Comparison of ENCODE assay signal across 8 mouse cellular contexts in genomic region chr2:109280600-109281340, GRCm38 (mm10). TPM values are rescaled to one million over a fixed set of nuclear protein-coding genes. Genes with fewer than 3 reads are reported as not detected.
DNase-seq lines count a peak whose midpoint lies in the region; ATAC-seq and TF ChIP-seq lines count a peak whose summit lies in the region.

Gene Kif18a, plus strand, starts transcription at chr2:109280738.
Gene Mettl15, minus strand, starts transcription at chr2:109280748.

- TF ChIP-seq CTCF in gastrocnemius, adult 2 months (IDR thresholded peaks at IDR 0.05) = no peak
- TF ChIP-seq CTCF in hindbrain, postnatal 0 days (IDR thresholded peaks at IDR 0.05; ENCODE audit: low read depth) = no peak
- no peak for TF ChIP-seq CTCF in left cerebral cortex, adult 2 months (IDR thresholded peaks at IDR 0.05)

- H3K9me3 ChIP-seq in hindbrain, postnatal 0 days (ENCODE audit: low read length) = no peaks in the 10 kb centered on the region

- peak; percentile 88 for ATAC-seq in common myeloid progenitor, adult 5-6 weeks (replicated peaks; ENCODE audit: low read depth, poor library complexity, severe bottlenecking)
- ATAC-seq in hindbrain, postnatal 0 days = peak; percentile 99
- ATAC-seq in megakaryocyte, adult 5-6 weeks (ENCODE audit: poor library complexity, severe bottlenecking) = peak; percentile 91

- H3K36me3 ChIP-seq in hindbrain, postnatal 0 days (ENCODE audit: insufficient read depth, low read length) = no peaks in the 10 kb centered on the region

- 0 out of 2 replicates have a peak, but pooled peaks cover 7% of the 10 kb centered on the region for H3K4me1 ChIP-seq in hindbrain, postnatal 0 days (ENCODE audit: insufficient read depth, low read length)

- H3K4me2 ChIP-seq in hindbrain, postnatal 0 days (ENCODE audit: low read depth, low read length) = peak within 1 kb of the TSS; percentile 96

- intact Hi-C loops in gastrocnemius, adult 2 months (cut with DNase I) = no loop called here
- intact Hi-C loops in left cerebral cortex, adult 2 months (cut with DNase I) = no loop called here

- WGBS in hindbrain, postnatal 0 days = 1% methylated on average over 51 of the region's 51 CpGs

- H3K27me3 ChIP-seq in hindbrain, postnatal 0 days (ENCODE audit: insufficient read depth, low read length) = no peaks in the 10 kb centered on the region

- peak; percentile 99 for DNase-seq in ZHBTc4 (ENCODE audit: low read depth, low spot score)
- peak; percentile 96 for DNase-seq in gastrocnemius, adult 2 months
- peak; percentile 99 for DNase-seq in hindbrain, postnatal 0 days (ENCODE audit: low spot score)
- DNase-seq in left cerebral cortex, adult 2 months (ENCODE audit: extremely low spot score in 1 of 2, low spot score in 2 of 2) = peak; percentile 95 to 96
- peak; percentile 96 to 97 for DNase-seq in right cerebral cortex, adult 2 months (ENCODE audit: low spot score in 2 of 2)
- peak; percentile 96 for DNase-seq in urinary bladder, postnatal 14 days (ENCODE audit: low spot score)

- peak within 1 kb of the TSS; percentile 85 for H3K27ac ChIP-seq in gastrocnemius, adult 2 months
- peak within 1 kb of the TSS; percentile 69 for H3K27ac ChIP-seq in hindbrain, postnatal 0 days
- peak within 1 kb of the TSS; percentile 90 for H3K27ac ChIP-seq in left cerebral cortex, adult 2 months

- H3K4me3 ChIP-seq in gastrocnemius, adult 2 months = peak within 1 kb of the TSS; percentile 79
- peak within 1 kb of the TSS; percentile 68 for H3K4me3 ChIP-seq in hindbrain, postnatal 0 days (ENCODE audit: low read length)
- H3K4me3 ChIP-seq in left cerebral cortex, adult 2 months = peak within 1 kb of the TSS; percentile 69

- H3K9ac ChIP-seq in hindbrain, postnatal 0 days (replicated peaks; ENCODE audit: low read length) = peak within 1 kb of the TSS; percentile 58

RNA-seq across cellular contexts. Expression of gene Kif18a, which starts in this region (rescaled TPM):
- 32.6 and 35.0 TPM in 2 replicates for total RNA-seq in common myeloid progenitor, adult 5-6 weeks (2017)
- total RNA-seq in gastrocnemius, adult 2 months (2021) = under 1 TPM; 0.48 to 0.70 TPM
- 3.0 and 3.3 TPM in 2 replicates for total RNA-seq in hindbrain, postnatal 0 days (2014; rRNA removed)
- 3.5 and 4.4 TPM in 2 replicates for polyA plus RNA-seq in hindbrain, postnatal 0 days (2015; fragmentation: Nextera tagmentation; extraction: Ambion mirVana)
- total RNA-seq in left cerebral cortex, adult 2 months (2021) = 1 to 10 TPM in 1 of 2 experiments, under 1 TPM in 1; 0.91 to 1.1 TPM
- total RNA-seq in megakaryocyte, adult 5-6 weeks (2015) = 20.7 and 28.0 TPM in 2 replicates
- 26.7 and 27.6 TPM in 2 replicates for total RNA-seq in megakaryocyte, adult 5-6 weeks (2017)

RNA-seq across cellular contexts. Expression of gene Mettl15, which starts in this region (rescaled TPM):
- total RNA-seq in common myeloid progenitor, adult 5-6 weeks (2017) = 9.3 and 15.2 TPM in 2 replicates
- total RNA-seq in gastrocnemius, adult 2 months (2021) = 1 to 10 TPM; 3.2 to 7.9 TPM
- total RNA-seq in hindbrain, postnatal 0 days (2014; rRNA removed) = 7.9 and 12.8 TPM in 2 replicates
- 9.3 and 9.6 TPM in 2 replicates for polyA plus RNA-seq in hindbrain, postnatal 0 days (2015; fragmentation: Nextera tagmentation; extraction: Ambion mirVana)
- total RNA-seq in left cerebral cortex, adult 2 months (2021) = 1 to 10 TPM; 5.3 to 5.4 TPM
- 7.5 and 8.8 TPM in 2 replicates for total RNA-seq in megakaryocyte, adult 5-6 weeks (2015)
- 3.9 and 5.1 TPM in 2 replicates for total RNA-seq in megakaryocyte, adult 5-6 weeks (2017)

Comparison
In these comparisons a context has a peak if more than half of its experiments do, and no peak if none do; other contexts are left out.
1. Peak in every context shown above with its lines: DNase-seq, ATAC-seq, H3K4me3 ChIP-seq and H3K27ac ChIP-seq.